Mouse (Mus musculus) adrenal gland (tissue): ENCODE measurements around the gene Kpna1.
"Not testable (repeated sequence)": the region's sequence is repeated elsewhere in the genome, so short reads cannot be mapped to it uniquely, and the experiment has no call there.

Source experiments
- intact Hi-C: fragments of 180-260 bp; cut with DNase I; formaldehyde crosslinking; loops from one replicate; pipeline ENCODE4 v1.15.1; 2025
- long read RNA-seq, 2 experiments: library from polyadenylated mRNA; unstranded; transcript quantifications; one replicate each; pipeline ENCODE4 v2.0.0; 2020; ENCODE audit warnings: borderline replicate concordance in 1 of 2; ENCODE audit not compliant: insufficient replicate concordance in 1 of 2

Gene Kpna1
- long read RNA-seq, experiment 1, full-length matches to known transcripts = 19 of 28 reads
- long read RNA-seq, experiment 1, partial matches to known transcripts = 1 of 28 reads
- long read RNA-seq, experiment 1, other reads (novel, unspliced or antisense) = 8 of 28 reads
- long read RNA-seq, experiment 2, full-length matches to known transcripts = 23 of 28 reads
- long read RNA-seq, experiment 2, partial matches to known transcripts = 2 of 28 reads
- long read RNA-seq, experiment 2, other reads (novel, unspliced or antisense) = 3 of 28 reads

DNA sequence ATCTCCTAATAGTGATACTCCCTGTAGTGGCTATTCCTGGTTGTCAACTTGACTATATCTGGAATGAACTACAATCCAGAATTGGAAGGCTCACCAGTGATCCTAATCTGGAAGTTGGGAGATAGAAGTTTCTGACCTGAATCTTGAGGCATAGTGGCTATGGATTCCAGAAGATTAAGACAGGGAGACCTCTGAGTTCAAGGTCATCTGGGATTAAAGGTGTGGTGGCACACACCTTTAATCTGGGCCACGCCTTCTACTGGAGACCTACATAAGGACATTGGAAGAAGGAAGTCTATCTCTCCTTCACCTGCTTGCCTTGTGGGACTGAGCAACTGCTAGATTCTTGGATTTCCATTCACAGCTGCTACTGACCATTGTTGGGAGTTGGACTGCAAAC lies at the start of gene Kpna1:
TSS of gene Kpna1 (plus strand) at position 301 of the 400 bp plus-strand sequence.
- intact Hi-C loops = not testable (repeated sequence)

DNA sequence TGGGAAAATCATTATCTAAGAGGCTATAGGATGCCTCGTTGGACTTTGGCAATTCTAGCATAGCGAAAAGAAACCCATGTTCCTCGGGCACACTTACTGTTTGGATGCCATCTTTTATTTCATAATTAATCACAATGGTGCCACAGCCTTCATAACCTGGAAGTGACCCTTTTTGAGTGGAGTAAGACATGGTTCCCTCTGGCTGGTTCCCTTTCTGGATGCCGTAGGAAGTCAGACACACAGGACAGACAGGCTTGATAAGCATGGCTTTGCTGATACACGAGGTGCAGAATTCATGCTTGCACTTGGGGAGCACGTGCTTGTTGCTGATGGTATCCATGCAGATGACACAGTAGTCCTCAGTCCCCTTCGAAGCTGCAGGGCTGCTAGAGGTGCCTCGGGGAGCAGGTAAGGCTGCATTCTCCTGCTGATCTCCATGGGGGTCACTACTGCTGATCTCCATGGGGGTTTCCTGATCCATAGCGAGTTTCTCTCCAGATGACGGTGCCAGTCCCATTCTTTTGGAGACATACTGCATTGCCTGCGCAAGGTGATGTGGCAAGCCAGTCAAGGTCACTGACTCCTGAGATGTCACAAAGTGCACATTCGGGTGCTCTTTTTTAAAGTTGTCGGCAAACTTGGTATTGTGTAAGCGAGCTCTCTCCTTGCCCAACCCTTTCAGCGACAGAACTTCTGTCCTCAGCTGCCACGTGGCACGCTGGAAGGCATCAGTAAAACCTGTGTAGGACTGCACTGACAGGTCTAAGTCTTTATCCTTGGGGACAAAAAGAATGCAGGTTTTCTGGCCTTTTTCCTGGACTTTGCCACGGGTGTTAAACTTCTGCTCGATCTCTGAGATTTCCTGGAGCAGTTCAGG lies 46.1 kb upstream of the Kpna1 start:
- intact Hi-C loops = no loop called here

DNA sequence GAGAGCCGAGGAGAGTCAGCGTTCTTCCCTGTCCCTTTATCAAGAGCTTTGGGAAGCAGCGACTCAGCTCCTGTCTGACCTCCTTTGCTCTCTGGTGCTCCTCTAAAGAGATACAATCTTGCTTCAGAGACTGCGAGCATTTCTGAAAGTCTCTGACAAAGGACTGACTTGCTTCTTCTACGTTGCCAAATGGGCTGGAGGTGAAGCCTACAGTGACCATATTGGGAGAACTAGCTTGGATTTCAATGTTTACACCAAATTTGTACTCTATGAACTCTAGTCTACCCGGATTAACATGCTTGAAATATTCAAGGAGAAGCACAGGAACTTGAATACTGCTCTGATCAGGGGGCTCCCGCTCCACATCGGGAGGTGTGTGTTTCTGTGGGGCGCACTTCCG lies 45.4 kb upstream of the Kpna1 start:
- intact Hi-C loops = no loop called here

- intact Hi-C loops = loop anchor here (1.0 kb wide), 1 partner anchor 64 kb away; no protein-coding TSS in a partner anchor
These were observed 40.1 kb upstream of the Kpna1 start, which contains the start of the genes Parp9 and Dtx3l for GRCm38 (mm10) chr16:35938211-35939151. Gene Parp9 (plus strand): TSS chr16:35938470. Gene Dtx3l (minus strand): TSS chr16:35939151.

DNA sequence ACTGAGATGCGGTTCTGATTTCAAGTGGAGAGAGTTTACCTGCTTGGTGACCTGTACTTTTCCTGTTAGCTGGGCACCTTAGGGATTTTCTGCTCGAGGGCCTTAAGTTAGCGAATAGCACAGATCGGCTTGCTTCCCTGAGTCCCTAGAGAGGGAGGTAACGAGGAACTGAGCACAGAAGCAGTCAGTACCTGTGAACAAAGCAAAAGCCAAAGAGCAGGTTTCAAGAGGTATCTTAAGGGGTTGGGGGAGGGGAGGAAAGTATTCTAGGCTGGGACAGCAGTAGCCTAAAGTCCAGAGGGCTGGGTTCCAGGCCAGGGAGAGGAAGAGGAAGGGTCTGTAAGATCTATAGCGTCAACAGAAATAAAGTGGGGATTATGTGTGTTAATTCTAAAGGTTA lies 39.3 kb upstream of the Kpna1 start:
- intact Hi-C loops = no loop called here

DNA sequence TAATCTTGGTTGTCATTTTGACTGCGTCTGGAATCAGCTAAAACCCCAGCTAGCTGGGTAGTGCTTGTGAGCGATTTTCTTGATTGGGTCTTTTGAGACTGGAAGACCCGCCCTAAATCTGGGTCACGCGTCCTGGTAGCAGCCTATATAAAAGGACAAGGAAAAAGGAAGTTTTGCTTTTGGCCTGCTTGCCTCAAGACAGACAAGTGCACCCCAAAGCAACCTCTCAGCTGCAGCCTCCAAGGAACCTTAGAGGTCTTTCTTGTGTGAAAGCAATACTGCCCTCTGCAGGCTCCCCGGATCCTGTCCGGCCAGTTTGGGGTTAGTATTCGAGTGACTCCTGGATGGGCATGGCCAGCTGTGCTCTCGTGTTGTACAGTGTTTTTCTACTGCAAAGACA lies 38.9 kb upstream of the Kpna1 start:
- intact Hi-C loops = no loop called here

DNA sequence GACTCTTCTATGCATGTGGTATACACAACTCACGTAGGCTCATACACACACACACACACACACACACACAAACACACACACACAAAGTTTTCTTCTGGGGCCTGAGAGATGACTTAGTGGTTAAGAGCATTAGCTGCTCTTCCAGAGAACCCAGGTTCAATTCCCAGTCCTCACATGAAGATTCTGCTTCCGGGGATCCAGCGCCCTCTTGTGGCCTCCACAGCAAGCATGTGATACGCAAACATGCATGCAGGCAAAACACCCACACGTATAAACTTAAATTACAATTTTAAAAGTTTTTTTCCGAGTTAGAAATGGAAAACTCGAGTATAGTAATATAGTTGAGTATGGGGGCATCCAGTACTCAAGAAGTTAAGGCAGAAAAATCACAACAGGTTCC lies 37.2 kb upstream of the Kpna1 start:
- intact Hi-C loops = no loop called here

GRCm38 (mm10) chr16:35949264-35949663 lies 29.3 kb upstream of the Kpna1 start:
- intact Hi-C loops = no loop called here

- intact Hi-C loops = no loop called here
These were observed 27.3 kb upstream of the Kpna1 start for GRCm38 (mm10) chr16:35951216-35951615.

GRCm38 (mm10) chr16:35952628-35953130 lies 25.9 kb upstream of the Kpna1 start:
- intact Hi-C loops = no loop called here

- intact Hi-C loops = not testable (repeated sequence)
These were observed 12.6 kb upstream of the Kpna1 start for GRCm38 (mm10) chr16:35965991-35966390.

DNA sequence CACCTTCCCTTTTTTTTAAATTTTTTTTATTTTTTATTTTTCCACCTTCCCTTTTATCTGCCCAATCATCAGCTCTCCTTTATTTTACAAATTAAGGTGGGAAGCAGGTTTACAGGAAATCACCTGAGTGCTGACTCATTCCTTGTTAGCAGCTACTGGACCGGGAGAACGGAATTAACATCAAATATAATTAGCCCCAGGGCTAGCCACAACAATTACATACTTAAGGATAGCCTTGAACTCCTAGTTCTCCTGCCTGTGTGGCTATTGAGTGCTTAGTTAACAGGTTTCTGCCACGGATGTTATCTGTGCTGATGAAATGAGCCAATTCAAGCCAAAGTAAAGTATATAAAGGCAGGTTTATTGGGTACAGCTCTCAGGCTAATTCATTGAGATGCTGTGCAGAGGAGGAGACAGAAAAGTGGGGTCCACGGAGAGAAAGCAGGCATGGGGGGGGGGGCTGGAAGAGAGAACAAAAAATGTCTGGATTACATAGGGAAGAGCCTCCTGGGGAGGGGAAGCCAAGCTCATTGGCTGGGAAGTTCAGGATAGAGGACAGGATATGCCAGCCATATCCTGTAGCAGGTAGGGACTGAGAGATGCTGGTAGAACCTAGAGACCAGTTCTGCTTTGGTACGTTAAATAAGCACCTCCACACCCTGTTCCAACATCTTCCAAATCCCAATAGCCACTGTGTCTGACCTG lies 12.0 kb upstream of the Kpna1 start:
- intact Hi-C loops = no loop called here

- intact Hi-C loops = no loop called here
These were observed 11.2 kb upstream of the Kpna1 start for GRCm38 (mm10) chr16:35967319-35967718.

DNA sequence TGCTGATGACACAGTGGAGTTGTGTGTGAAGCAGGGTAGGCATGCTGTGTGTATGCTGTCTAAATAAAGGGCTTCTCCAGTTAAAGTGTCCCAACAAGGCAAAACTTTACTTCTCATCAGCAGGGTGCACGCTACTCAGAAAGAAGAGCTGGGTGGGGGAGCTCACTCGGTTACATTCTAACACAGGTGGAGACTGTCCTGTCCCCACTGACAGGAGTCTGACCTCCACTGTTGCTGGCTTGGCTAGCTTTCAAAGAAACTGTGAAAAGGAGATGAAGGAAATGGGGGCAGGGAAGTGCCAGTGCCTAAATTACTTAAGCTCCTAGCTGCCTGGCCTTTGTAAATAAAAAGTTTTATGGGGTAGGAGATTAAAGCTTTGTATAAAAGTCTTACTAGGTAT lies 10.4 kb upstream of the Kpna1 start:
- intact Hi-C loops = no loop called here

- intact Hi-C loops = no loop called here
These were observed 4.5 kb upstream of the Kpna1 start for GRCm38 (mm10) chr16:35974021-35974420.

DNA sequence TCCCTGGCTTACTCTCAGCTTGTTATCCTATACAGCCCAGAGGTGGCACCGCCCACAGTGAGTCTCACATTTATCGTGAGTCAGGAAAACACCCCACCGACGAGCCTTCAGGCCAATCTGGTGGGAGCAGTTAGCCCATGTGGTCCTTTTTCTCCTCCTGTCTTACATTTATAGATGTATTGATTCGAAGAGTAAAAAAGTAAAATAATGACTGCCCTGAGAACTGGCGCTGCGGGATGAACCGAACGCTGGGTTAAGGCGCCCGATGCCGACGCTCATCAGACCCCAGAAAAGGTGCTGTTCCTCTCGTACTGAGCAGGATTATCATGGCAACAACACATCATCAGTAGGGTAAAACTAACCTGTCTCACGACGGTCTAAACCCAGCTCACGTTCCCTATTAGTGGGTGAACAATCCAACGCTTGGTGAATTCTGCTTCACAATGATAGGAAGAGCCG lies 2.8 kb downstream of the Kpna1 start:
- intact Hi-C loops = loop anchor here (5.0 kb wide), 1 partner anchor 91 kb away; the partner anchor contains the start of genes Ccdc58 and Fam162a

DNA sequence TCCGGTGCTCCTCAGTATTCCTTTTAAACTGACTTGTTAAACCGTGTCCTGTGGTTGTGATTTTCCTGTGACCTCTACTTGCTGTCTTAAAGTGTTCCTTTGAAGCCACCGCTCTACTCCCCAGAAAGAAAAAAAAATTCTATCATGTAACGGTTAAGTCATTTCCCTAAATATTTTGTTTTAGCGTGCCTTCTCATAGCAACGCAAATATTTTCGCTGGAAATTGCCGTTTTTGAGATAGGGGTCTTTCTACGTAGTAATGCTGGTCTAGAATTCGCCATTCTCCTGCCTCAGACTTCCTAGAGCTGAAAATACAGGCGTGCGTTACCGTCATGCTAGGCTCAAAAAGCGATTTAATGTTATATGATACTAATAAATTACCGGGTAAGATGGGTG lies 4.0 kb downstream of the Kpna1 start:
- intact Hi-C loops = loop anchor here (5.0 kb wide), 1 partner anchor 90 kb away; the partner anchor contains the start of genes Ccdc58 and Fam162a

DNA sequence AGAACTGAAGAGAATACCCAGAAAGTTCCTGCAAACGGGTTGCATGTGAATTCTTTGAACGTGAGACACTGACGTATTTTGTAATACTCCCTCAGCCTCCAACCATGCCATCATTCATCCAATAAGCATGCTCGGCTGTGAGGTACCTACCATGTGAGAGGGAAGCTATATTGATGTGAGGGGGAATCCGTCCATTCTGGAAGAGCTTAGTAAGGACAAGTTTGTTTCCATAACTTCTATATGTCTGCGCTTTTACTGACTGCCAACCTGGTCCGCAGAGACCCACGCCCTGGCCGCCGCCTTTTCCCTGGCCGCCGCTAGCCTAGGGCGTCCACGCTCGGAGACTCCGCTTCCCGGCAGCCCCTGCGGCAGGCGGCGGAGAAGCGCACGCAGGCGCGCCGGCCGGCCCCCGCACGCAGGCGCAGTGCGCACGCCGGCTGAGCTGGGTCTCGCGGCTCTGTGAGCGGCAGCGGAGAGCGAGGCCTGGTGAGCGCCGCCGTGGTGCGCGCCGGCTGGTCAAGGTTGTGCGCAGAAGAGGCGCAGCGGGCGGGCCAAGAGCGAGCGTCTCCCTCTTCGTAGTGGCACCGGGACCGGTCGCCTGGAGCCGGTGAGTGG lies 4.5 kb downstream of the Kpna1 start:
- intact Hi-C loops = loop anchor here (5.0 kb wide), 1 partner anchor 89 kb away; the partner anchor contains the start of genes Ccdc58 and Fam162a

GRCm38 (mm10) chr16:35983517-35984101 lies 5.1 kb downstream of the Kpna1 start:
- intact Hi-C loops = loop anchor here (5.0 kb wide), 1 partner anchor 89 kb away; the partner anchor contains the start of genes Ccdc58 and Fam162a
